Mouse (Mus musculus) frontal cortex, adult 2 months (tissue): ENCODE measurements at regions not wholly inside any gene's neighbourhood (a gene's known extent, or its start where the extent isn't known, plus 50 kb on each side); places are given as distances from the start of the nearest gene placed in this dataset.

Source experiments
- DNase-seq, 2 experiments: peaks; one replicate each; pipeline ENCODE4 v3.0.0; 2022; ENCODE audit warnings: low spot score in 1 of 2; ENCODE audit errors: extremely low spot score in 1 of 2

GRCm38 (mm10) chr13:80409790-80410433 lies 473.3 kb upstream of the Arrdc3 start:
- DNase-seq = no peak

- DNase-seq = peak; percentile 17 to 53
Observed at GRCm38 (mm10) chr13:80418480-80419183, 464.6 kb upstream of the Arrdc3 start.

- no peak for DNase-seq
Observed at GRCm38 (mm10) chr13:80420341-80420740, 462.8 kb upstream of the Arrdc3 start.
